Mouse (Mus musculus): ENCODE measurements around the gene Cd164l2.

- no peak for TF ChIP-seq ZC3H11A (IDR thresholded peaks at IDR 0.05; ENCODE audit: borderline replicate concordance, low read depth, low read length)
- no peak for TF ChIP-seq CHD2 (IDR thresholded peaks at IDR 0.05; ENCODE audit: low read depth, low read length)
- no peak for TF ChIP-seq MAFK (IDR thresholded peaks at IDR 0.05; ENCODE audit: insufficient read depth, low read depth, low read length)
- TF ChIP-seq ZNF384 (IDR thresholded peaks at IDR 0.05; ENCODE audit: low read depth, low read length): no peak
- no peak for TF ChIP-seq HCFC1 (IDR thresholded peaks at IDR 0.05; ENCODE audit: borderline replicate concordance, insufficient read depth, low read length)
Measured at GRCm38 (mm10) chr4:133247806-133248449, 36.0 kb downstream of the Cd164l2 start.
